Mouse (Mus musculus): ENCODE data around the gene Bysl. TPM values are rescaled to one million over a fixed set of nuclear protein-coding genes. Genes with fewer than 3 reads are reported as not detected.
"Not testable (repeated sequence)": the region's sequence is repeated elsewhere in the genome, so short reads cannot be mapped to it uniquely, and the experiment has no call there.

Bysl gene
- total RNA-seq, 1 experiment from 2014 or later = 18.3 TPM

GRCm38 (mm10) chr17:47622912-47623554 is 11.7 kb upstream of the Bysl start:
- no peak for ATAC-seq (replicated peaks; ENCODE audit: low read depth, poor library complexity, severe bottlenecking)

- no peak for ATAC-seq (replicated peaks; ENCODE audit: low read depth, poor library complexity, severe bottlenecking)
These were observed 7.4 kb upstream of the Bysl start for GRCm38 (mm10) chr17:47618556-47619311.

GRCm38 (mm10) chr17:47617605-47618307 is 6.5 kb upstream of the Bysl start:
- peak; percentile 68 for ATAC-seq (replicated peaks; ENCODE audit: low read depth, poor library complexity, severe bottlenecking)

- ATAC-seq (replicated peaks; ENCODE audit: low read depth, poor library complexity, severe bottlenecking) = no peak
These were observed 5.4 kb upstream of the Bysl start for GRCm38 (mm10) chr17:47616652-47617051.

GRCm38 (mm10) chr17:47616119-47616518 is 4.8 kb upstream of the Bysl start:
- ATAC-seq (replicated peaks; ENCODE audit: low read depth, poor library complexity, severe bottlenecking) = no peak

- no peak for ATAC-seq (replicated peaks; ENCODE audit: low read depth, poor library complexity, severe bottlenecking)
These were observed 2.7 kb upstream of the Bysl start for GRCm38 (mm10) chr17:47614018-47614417.

GRCm38 (mm10) chr17:47611661-47611982 is 330 bp upstream of the Bysl start:
- ATAC-seq (replicated peaks; ENCODE audit: low read depth, poor library complexity, severe bottlenecking) = no peak

GRCm38 (mm10) chr17:47609182-47609581 is 2.1 kb downstream of the Bysl start:
- ATAC-seq (replicated peaks; ENCODE audit: low read depth, poor library complexity, severe bottlenecking) = no peak

- ATAC-seq (replicated peaks; ENCODE audit: low read depth, poor library complexity, severe bottlenecking) = no peak
These were observed 5.1 kb downstream of the Bysl start for GRCm38 (mm10) chr17:47606220-47606619.

GRCm38 (mm10) chr17:47602289-47602688 is 9.0 kb downstream of the Bysl start:
- ATAC-seq (replicated peaks; ENCODE audit: low read depth, poor library complexity, severe bottlenecking) = no peak

- no peak for ATAC-seq (replicated peaks; ENCODE audit: low read depth, poor library complexity, severe bottlenecking)
These were observed 9.9 kb downstream of the Bysl start for GRCm38 (mm10) chr17:47601389-47601755.

- ATAC-seq (replicated peaks; ENCODE audit: low read depth, poor library complexity, severe bottlenecking) = no peak
These were observed 10.5 kb downstream of the Bysl start for GRCm38 (mm10) chr17:47600601-47601388.

- peak; percentile 17 for ATAC-seq (replicated peaks; ENCODE audit: low read depth, poor library complexity, severe bottlenecking)
These were observed 11.6 kb downstream of the Bysl start for GRCm38 (mm10) chr17:47599511-47600297.

GRCm38 (mm10) chr17:47598580-47599304 is 12.6 kb downstream of the Bysl start:
- not testable (repeated sequence) for ATAC-seq (replicated peaks; ENCODE audit: low read depth, poor library complexity, severe bottlenecking)

GRCm38 (mm10) chr17:47597838-47598579 is 13.3 kb downstream of the Bysl start:
- ATAC-seq (replicated peaks; ENCODE audit: low read depth, poor library complexity, severe bottlenecking) = peak; percentile 53

GRCm38 (mm10) chr17:47597261-47597660 is 14.0 kb downstream of the Bysl start:
- ATAC-seq (replicated peaks; ENCODE audit: low read depth, poor library complexity, severe bottlenecking) = no peak

GRCm38 (mm10) chr17:47596839-47597164 is 14.5 kb downstream of the Bysl start:
- ATAC-seq (replicated peaks; ENCODE audit: low read depth, poor library complexity, severe bottlenecking) = no peak

- ATAC-seq (replicated peaks; ENCODE audit: low read depth, poor library complexity, severe bottlenecking) = no peak
These were observed 15.0 kb downstream of the Bysl start for GRCm38 (mm10) chr17:47596162-47596838.

Measured in common myeloid progenitor, adult 5-6 weeks (primary cell).